Mouse (Mus musculus) heart, adult 2 months (tissue): Measurements from ENCODE around the gene Cgas. TPM values are rescaled to one million over a fixed set of nuclear protein-coding genes. Genes with fewer than 3 reads are reported as not detected.

Source experiments
- DNase-seq, 2 experiments: peaks; one replicate each; pipeline ENCODE4 v3.0.0; 2021
- H3K27ac ChIP-seq: fragments of 200-600 bp; 2 replicates; pipeline ENCODE4 v1.8.1; 2022
- H3K27me3 ChIP-seq: fragments of 200-500 bp; 2 replicates; pipeline ENCODE4 v1.6.1; 2012; ENCODE audit warnings: mild to moderate bottlenecking, low read length, inconsistent platforms, mixed read lengths; ENCODE audit not compliant: control insufficient read depth, insufficient read depth
- H3K36me3 ChIP-seq: fragments of 200-500 bp; 2 replicates; pipeline ENCODE4 v1.6.1; 2012; ENCODE audit warnings: low read length, inconsistent platforms; ENCODE audit not compliant: control insufficient read depth, insufficient read depth
- H3K4me1 ChIP-seq: fragments of 200-500 bp; 2 replicates; pipeline ENCODE4 v1.6.1; 2011; ENCODE audit warnings: low read length; ENCODE audit not compliant: control insufficient read depth, insufficient read depth
- H3K4me3 ChIP-seq: fragments of 200-600 bp; 2 replicates; pipeline ENCODE4 v1.8.1; 2022
- H3K79me2 ChIP-seq: fragments of 200-500 bp; replicated peaks from 2 replicates; pipeline ENCODE4 v1.6.1; 2012; ENCODE audit warnings: mild to moderate bottlenecking, inconsistent platforms, low read length, moderate library complexity, mixed read lengths; ENCODE audit not compliant: control insufficient read depth, insufficient read depth
- H3K9ac ChIP-seq: fragments of 200-500 bp; 2 replicates; pipeline ENCODE4 v1.6.1; 2012; ENCODE audit warnings: low read depth, mild to moderate bottlenecking, control low read depth, inconsistent platforms, low read length, mixed read lengths
- CTCF ChIP-seq: fragments of 200-600 bp; IDR thresholded peaks from 2 replicates; pipeline ENCODE4 v1.8.1; 2022; ENCODE audit warnings: antibody characterized with exemption, mild to moderate bottlenecking, moderate library complexity
- EP300 ChIP-seq: fragments of 200-500 bp; IDR thresholded peaks from 2 replicates; pipeline ENCODE4 v1.6.1; 2011; ENCODE audit warnings: low read depth, low read length, control low read depth; ENCODE audit not compliant: insufficient read depth
- POLR2A ChIP-seq: fragments of 200-500 bp; IDR thresholded peaks from 2 replicates; pipeline ENCODE4 v1.6.1; 2011; ENCODE audit warnings: mild to moderate bottlenecking, low read depth, low read length, control low read depth; ENCODE audit not compliant: insufficient read depth
- WGBS: fragments of 180-500 bp; shearing (Covaris S2); methylation state at CpG from one replicate; pipeline ENCODE4 v1.1.7; 2018; 5-methylcytosine and 5-hydroxymethylcytosine counted together
- intact Hi-C: fragments of 180-260 bp; cut with DNase I; formaldehyde crosslinking; loops from one replicate; pipeline ENCODE4 v1.15.1; 2025
- microRNA-seq, 2 experiments: library from miRNA; unstranded; fragments of <30 nt; microRNA quantifications; one replicate each; pipeline ENCODE4 v1.2.0; 2021
- polyA plus RNA-seq: library from polyadenylated mRNA; depleted of rRNA; stranded (reverse); fragments of >200 nt; gene quantifications from 2 replicates; pipeline ENCODE4 v1.2.3, GENCODE M21; 2012; rRNA removed
- total RNA-seq, 2 experiments: library from RNA; stranded (reverse); gene quantifications; 2 replicates each; pipeline ENCODE4 v1.2.3; 2021

Gene Cgas
- total and polyA plus RNA-seq, 3 experiments = 0.20 to 0.55 (median 0.43) TPM

DNA sequence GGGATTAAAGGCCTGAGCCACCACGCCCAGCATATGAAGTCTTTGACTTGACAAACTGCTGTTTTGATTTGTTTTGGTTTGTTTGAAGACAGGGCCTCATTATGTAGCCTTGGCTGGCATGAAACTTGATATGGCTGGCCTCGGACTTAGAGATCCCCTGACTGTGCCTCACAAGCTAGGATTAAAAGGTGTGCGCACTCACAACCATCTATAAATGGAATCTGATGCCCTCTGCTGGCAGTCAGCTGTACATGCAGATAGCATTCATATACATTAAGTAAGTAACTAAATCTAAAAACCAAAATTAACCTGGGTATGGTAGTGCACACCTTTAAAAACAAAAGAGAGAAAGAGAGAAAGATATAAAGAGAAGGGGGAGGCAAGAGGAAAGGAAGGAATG lies 57.1 kb downstream of the Cgas start:
- DNase-seq = no peak
- H3K9ac ChIP-seq = no peak overlapping the region
- H3K27ac ChIP-seq = no peak overlapping the region
- intact Hi-C loops = no loop called here
- no peaks in the 10 kb centered on the region for H3K79me2 ChIP-seq
- no peak overlapping the region for H3K4me3 ChIP-seq
- TF ChIP-seq CTCF = peak; percentile 65
- no peak for TF ChIP-seq EP300
- TF ChIP-seq POLR2A = no peak
- H3K27me3 ChIP-seq = peaks cover 2% of the 10 kb centered on the region; the same call in 1 of the 2 replicates
- 51% methylated on average over 3 of the region's 3 CpGs for WGBS
- H3K4me1 ChIP-seq = no peaks in the 10 kb centered on the region
- H3K36me3 ChIP-seq = no peaks in the 10 kb centered on the region

Small RNAs within 50 kb of the gene (microRNA-seq; reads per million reads assigned to microRNA genes)
- gene Gm26377 = 0 reads per million in 2 experiments

Other genes starting within 250 kb of the Cgas start
- gene Gsta1, start 212.6 kb downstream of the Cgas start, total RNA-seq = 1 to 10 TPM; 1.3 to 2.2 TPM
- gene Gsta1, start 212.6 kb downstream of the Cgas start, polyA plus RNA-seq = 0.66 and 2.3 TPM in 2 replicates
- gene Gm3776, start 186.1 kb downstream of the Cgas start, total RNA-seq = 1 to 10 TPM; 1.1 to 1.6 TPM
- gene Gm3776, start 186.1 kb downstream of the Cgas start, polyA plus RNA-seq = 0.18 and 1.1 TPM in 2 replicates
- under 1 TPM in 1 of 2 experiments, not detected in 1; 0.44 TPM for gene Gm10639, start 153.3 kb downstream of the Cgas start, total RNA-seq
- 0.18 TPM in 1 of 2 replicates, not detected in the other for gene Gm10639, start 153.3 kb downstream of the Cgas start, polyA plus RNA-seq
- gene Omt2a, start 128.4 kb downstream of the Cgas start, total RNA-seq = not detected
- gene Omt2a, start 128.4 kb downstream of the Cgas start, polyA plus RNA-seq = not detected in 2 replicates
- gene Omt2b, start 115.6 kb downstream of the Cgas start, total RNA-seq = not detected
- gene Omt2b, start 115.6 kb downstream of the Cgas start, polyA plus RNA-seq = not detected in 2 replicates
- under 1 TPM; 0.50 to 0.84 TPM for gene Gsta2, start 87.4 kb downstream of the Cgas start, total RNA-seq
- gene Gsta2, start 87.4 kb downstream of the Cgas start, polyA plus RNA-seq = 0.25 TPM in 1 of 2 replicates, not detected in the other
- not detected for gene Dppa5a, start 75.1 kb downstream of the Cgas start, total RNA-seq
- gene Dppa5a, start 75.1 kb downstream of the Cgas start, polyA plus RNA-seq = not detected in 2 replicates
- gene Ooep, start 64.5 kb downstream of the Cgas start, total RNA-seq = not detected
- gene Ooep, start 64.5 kb downstream of the Cgas start, polyA plus RNA-seq = not detected in 2 replicates
- not detected for gene Ddx43, start 47.5 kb downstream of the Cgas start, total RNA-seq
- not detected in 2 replicates for gene Ddx43, start 47.5 kb downstream of the Cgas start, polyA plus RNA-seq
- 10 to 100 TPM; 22.5 to 27.6 TPM for gene Mto1, start 5.0 kb upstream of the Cgas start, total RNA-seq
- 15.8 and 24.9 TPM in 2 replicates for gene Mto1, start 5.0 kb upstream of the Cgas start, polyA plus RNA-seq
- gene Gm17324, start 5.5 kb upstream of the Cgas start, total RNA-seq = not detected
- not detected in 2 replicates for gene Gm17324, start 5.5 kb upstream of the Cgas start, polyA plus RNA-seq
- 1,000 to 10,000 TPM in 1 of 2 experiments, 100 to 1,000 TPM in 1; 970 to 1,045 TPM for gene Eef1a1, start 45.9 kb upstream of the Cgas start, total RNA-seq
- gene Eef1a1, start 45.9 kb upstream of the Cgas start, polyA plus RNA-seq = 901 and 1,346 TPM in 2 replicates
- gene Slc17a5, start 144.8 kb upstream of the Cgas start, total RNA-seq = 1 to 10 TPM; 3.8 to 4.9 TPM
- 5.1 TPM in 2 replicates for gene Slc17a5, start 144.8 kb upstream of the Cgas start, polyA plus RNA-seq
- gene Cd109, start 172.3 kb upstream of the Cgas start, total RNA-seq = under 1 TPM; 0.77 to 0.89 TPM
- gene Cd109, start 172.3 kb upstream of the Cgas start, polyA plus RNA-seq = 0.88 and 1.3 TPM in 2 replicates